Mouse (Mus musculus): ENCODE results near the gene Tbc1d30. TPM values are rescaled to one million over a fixed set of nuclear protein-coding genes. Genes with fewer than 3 reads are reported as not detected.
A peak's percentile ranks its signal among the peaks of the same experiment; 100 is the strongest.
"Not testable (repeated sequence)": the region's sequence is repeated elsewhere in the genome, so short reads cannot be mapped to it uniquely, and the experiment has no call there.

The Tbc1d30 gene
- polyA plus RNA-seq, 1 experiment, result 1.3 TPM

DNA sequence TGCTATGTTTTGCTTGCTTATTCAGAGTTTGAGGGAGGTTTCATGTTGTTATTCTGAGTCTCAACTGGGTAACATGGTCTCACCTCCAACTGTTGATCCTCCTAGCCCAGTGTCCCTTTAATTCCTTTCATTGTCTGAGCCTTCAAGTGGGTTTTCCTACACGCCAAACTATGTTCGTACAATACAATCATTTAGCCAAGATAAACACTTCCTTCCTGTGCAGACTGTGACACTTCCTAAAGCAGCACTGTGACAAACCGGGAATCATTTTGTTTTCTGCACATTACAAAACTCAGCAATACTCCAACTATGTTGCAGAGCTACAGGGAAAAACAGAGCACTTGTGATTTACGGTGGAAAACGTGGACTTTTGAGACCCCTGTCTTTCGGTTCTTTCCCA, 7.2 kb downstream of the Tbc1d30 start:
- H3K27ac ChIP-seq (ENCODE audit: insufficient read depth, low read depth, low read length), result no peak overlapping the region
- peaks cover 3% of the 10 kb centered on the region; the same call in 1 of the 2 replicates for H3K4me1 ChIP-seq (ENCODE audit: control insufficient read depth, insufficient read depth, low read length)
- TF ChIP-seq POLR2A (IDR thresholded peaks at IDR 0.05; ENCODE audit: borderline replicate concordance, low read depth, low read length), result no peak
- no peak for TF ChIP-seq CTCF (IDR thresholded peaks at IDR 0.05; ENCODE audit: low read depth, low read length)
- no peak overlapping the region for H3K4me3 ChIP-seq (ENCODE audit: insufficient read depth, low read length)

DNA sequence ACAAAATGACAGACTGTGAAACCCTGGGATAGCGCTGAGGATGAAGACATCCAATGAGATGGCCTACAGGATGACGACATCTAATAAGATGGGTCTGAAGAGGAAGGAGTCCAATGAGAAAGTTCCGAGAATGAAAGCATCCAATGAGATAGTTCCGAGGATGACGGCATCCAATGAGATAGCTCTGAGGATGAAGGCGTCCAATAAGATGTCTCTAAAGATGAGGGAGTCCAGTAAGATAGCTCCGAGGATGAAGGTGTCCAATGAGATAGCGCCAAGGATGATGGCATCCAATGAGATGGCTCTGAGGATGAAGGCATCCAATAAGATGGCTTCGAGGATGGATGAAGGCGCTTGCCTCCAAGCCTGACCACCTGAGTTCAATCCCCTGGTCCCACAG, 8.8 kb downstream of the Tbc1d30 start:
- no peak overlapping the region for H3K27ac ChIP-seq (ENCODE audit: insufficient read depth, low read depth, low read length)
- TF ChIP-seq CTCF (IDR thresholded peaks at IDR 0.05; ENCODE audit: low read depth, low read length), result no peak
- no peak for TF ChIP-seq POLR2A (IDR thresholded peaks at IDR 0.05; ENCODE audit: borderline replicate concordance, low read depth, low read length)
- H3K4me3 ChIP-seq (ENCODE audit: insufficient read depth, low read length), result no peak overlapping the region
- peaks cover 3% of the 10 kb centered on the region; the same call in 1 of the 2 replicates for H3K4me1 ChIP-seq (ENCODE audit: control insufficient read depth, insufficient read depth, low read length)

DNA sequence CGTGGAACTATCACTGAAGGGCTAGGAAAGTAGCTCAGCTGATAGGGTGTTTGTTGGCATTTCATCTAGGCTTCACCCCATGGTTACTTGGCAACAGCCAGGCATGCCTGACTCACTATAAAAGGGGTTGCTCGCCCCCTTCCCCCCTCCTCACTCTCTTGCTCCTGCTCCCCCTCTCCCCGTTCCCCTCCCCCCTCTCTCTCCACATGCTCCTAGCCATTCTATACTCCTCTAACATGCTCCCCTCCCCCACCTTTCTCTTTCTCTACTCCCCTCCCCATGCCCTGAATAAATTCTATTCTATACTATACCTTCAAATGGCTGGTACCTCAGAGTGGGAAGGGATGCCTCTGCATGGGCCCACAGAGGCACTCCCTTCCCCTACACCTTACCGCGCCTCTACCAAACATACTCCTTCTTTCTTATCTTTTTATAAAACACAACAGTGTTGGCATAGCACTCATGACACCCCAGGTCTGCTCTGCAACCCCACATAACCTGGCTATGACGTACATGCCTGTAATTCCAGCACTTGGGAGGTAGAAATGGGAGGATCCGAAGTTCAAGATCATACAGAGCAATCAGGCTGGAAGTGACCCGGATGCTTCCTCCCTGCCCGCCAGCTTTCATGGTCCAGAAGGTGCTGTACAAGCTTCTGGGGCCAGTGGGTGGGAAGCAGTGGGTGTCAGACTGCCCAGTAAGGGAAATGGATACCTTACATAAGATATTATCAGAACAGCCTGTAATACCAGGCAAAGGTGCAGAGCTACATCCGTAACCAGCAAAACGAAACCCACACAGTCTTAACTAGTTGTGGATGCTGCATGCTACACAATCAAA, 10.1 kb downstream of the Tbc1d30 start:
- Histone ChIP-seq H3K27ac (ENCODE audit: insufficient read depth, low read depth, low read length) (no peak overlapping the region), H3K4me3 (ENCODE audit: insufficient read depth, low read length) (no peak overlapping the region)
- TF ChIP-seq POLR2A (IDR thresholded peaks at IDR 0.05; ENCODE audit: borderline replicate concordance, low read depth, low read length) (no peak), CTCF (IDR thresholded peaks at IDR 0.05; ENCODE audit: low read depth, low read length) (no peak)

DNA sequence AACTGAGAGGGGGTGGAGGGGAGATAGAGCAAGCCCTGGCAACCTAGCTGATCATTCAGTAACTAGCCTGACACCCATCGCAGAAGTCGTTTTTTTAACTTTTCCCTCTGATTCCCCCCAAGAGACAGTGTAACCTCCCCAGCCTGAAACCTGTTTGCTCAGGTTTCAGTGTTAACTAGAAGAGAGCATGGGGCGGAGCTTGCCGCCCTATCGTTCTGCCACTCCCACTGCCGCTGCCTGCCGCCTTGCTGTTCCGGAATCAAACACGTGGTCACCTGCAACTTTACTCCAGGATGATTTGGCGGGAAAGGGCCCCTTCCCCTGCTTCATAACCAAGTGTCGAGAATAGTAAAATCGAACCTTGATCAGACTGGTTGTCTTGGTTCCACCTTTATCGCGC, 14.5 kb downstream of the Tbc1d30 start:
- not testable (repeated sequence) for H3K4me3 ChIP-seq (ENCODE audit: insufficient read depth, low read length); H3K27ac ChIP-seq (ENCODE audit: insufficient read depth, low read depth, low read length); H3K4me1 ChIP-seq (ENCODE audit: control insufficient read depth, insufficient read depth, low read length)

More for the DNA sequence above, 10.1 kb downstream of the Tbc1d30 start:
- H3K4me1 ChIP-seq (ENCODE audit: control insufficient read depth, insufficient read depth, low read length), result peaks cover 3% of the 10 kb centered on the region; the same call in 1 of the 2 replicates

DNA sequence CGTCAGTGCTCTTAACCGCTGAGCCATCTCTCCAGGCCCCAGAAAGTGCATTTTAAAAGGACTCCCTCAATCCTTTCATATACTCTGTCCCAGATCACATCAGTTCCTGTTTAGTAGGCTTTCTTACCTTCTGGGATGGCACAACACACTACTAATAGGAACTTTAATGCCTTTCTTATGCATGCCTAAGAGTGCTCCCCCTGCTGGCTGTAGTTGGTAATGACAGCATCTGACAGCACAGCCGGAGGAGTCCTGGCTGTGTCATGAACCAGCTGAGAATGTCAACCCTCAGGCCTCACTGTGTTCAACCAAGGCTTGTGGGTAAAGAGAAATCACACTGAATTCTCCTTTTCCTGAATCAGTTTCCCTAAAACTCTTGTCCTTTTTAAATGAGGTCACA, 16.5 kb downstream of the Tbc1d30 start:
- no peaks in the 10 kb centered on the region for H3K4me1 ChIP-seq (ENCODE audit: control insufficient read depth, insufficient read depth, low read length)
- no peak overlapping the region for H3K27ac ChIP-seq (ENCODE audit: insufficient read depth, low read depth, low read length)
- TF ChIP-seq POLR2A (IDR thresholded peaks at IDR 0.05; ENCODE audit: borderline replicate concordance, low read depth, low read length) (no peak), CTCF (IDR thresholded peaks at IDR 0.05; ENCODE audit: low read depth, low read length) (peak; percentile 57)

DNA sequence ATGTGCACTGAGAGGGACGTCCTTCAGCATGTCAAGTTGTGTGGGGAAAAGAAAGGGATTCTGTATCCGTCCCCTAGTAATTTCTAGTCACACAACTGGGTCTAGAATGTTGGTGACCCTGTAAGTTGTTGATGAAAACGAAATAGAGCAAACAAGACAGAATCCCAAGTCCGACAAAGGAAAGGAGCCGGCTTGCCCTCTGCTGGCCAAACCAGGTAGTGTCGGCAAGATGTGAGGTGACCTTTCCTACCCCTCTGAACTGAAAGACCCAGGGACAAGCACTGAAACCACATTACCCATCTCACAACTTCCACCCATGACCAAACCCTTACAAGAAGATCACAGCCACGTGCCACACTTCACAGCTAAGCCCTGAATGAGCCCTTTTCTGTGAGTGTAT, 20.1 kb downstream of the Tbc1d30 start:
- Histone ChIP-seq H3K4me1 (ENCODE audit: control insufficient read depth, insufficient read depth, low read length) (no peaks in the 10 kb centered on the region), H3K27ac (ENCODE audit: insufficient read depth, low read depth, low read length) (no peak overlapping the region), H3K4me3 (ENCODE audit: insufficient read depth, low read length) (no peak overlapping the region)
- TF ChIP-seq POLR2A (IDR thresholded peaks at IDR 0.05; ENCODE audit: borderline replicate concordance, low read depth, low read length) (no peak), CTCF (IDR thresholded peaks at IDR 0.05; ENCODE audit: low read depth, low read length) (peak; percentile 63)

More for the DNA sequence above, 16.5 kb downstream of the Tbc1d30 start:
- no peak overlapping the region for H3K4me3 ChIP-seq (ENCODE audit: insufficient read depth, low read length)

DNA sequence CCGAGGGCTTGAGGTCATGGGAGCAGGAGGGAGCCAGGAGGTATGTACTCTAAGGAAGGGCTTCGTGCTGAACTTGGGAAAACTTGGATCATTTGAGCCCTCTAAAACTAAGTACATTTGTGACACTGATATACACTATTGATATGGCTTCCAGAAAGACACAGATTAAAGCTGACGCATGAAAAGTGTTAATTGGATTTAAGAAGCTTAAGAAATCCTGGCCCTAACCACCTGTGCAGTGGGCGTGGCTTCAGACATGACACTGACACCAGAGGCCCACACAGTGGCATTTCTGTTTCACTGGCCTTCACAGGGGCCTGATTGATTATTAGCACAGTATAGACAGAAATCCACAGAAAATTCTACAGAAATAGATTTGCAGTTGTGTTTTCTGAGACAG, 21.5 kb downstream of the Tbc1d30 start:
- Histone ChIP-seq H3K4me3 (ENCODE audit: insufficient read depth, low read length) (no peak overlapping the region), H3K4me1 (ENCODE audit: control insufficient read depth, insufficient read depth, low read length) (no peaks in the 10 kb centered on the region), H3K27ac (ENCODE audit: insufficient read depth, low read depth, low read length) (no peak overlapping the region)
- TF ChIP-seq CTCF (IDR thresholded peaks at IDR 0.05; ENCODE audit: low read depth, low read length), result no peak

DNA sequence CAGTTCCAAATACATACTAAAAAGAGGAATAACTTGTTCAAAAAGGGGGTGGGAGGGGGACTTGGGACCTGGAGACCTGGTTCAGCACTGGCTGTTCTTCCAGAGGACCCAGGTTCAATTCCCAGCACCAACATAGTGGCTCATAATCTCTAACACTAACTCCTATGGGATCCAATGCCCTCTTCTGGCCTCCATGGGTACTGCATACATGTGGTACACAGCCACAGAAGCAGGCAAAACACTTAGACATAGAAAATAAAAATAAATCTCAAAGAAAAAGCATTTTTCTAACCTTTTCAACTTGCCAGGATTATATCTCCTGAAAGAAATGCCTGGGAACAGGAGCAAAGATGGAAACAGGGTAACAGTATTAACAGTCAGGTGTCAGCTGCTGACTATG, 24.9 kb downstream of the Tbc1d30 start:
- H3K4me1 ChIP-seq (ENCODE audit: control insufficient read depth, insufficient read depth, low read length), result no peaks in the 10 kb centered on the region
- H3K4me3 ChIP-seq (ENCODE audit: insufficient read depth, low read length), result no peak overlapping the region
- TF ChIP-seq POLR2A (IDR thresholded peaks at IDR 0.05; ENCODE audit: borderline replicate concordance, low read depth, low read length) (no peak), CTCF (IDR thresholded peaks at IDR 0.05; ENCODE audit: low read depth, low read length) (no peak)
- H3K27ac ChIP-seq (ENCODE audit: insufficient read depth, low read depth, low read length), result no peak overlapping the region

DNA sequence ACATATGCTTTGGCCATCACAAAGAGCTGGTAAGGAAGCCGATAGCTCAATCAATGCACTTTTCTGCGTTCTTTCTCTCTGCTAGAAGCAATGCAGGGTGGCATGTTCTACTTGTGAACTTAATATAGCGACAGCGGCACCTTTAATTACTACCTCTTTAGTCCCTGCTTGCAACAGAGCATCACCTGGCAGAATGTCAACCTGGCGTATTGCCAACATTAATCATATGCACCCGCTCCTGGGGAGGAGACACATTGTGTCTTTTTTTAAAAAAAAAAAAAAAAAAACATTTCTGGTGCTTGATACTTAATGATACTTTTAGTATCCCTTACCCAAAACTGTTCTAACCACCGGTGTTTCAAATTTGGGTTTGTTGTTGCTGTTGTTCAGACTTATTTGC, 27.6 kb downstream of the Tbc1d30 start:
- Histone ChIP-seq H3K4me1 (ENCODE audit: control insufficient read depth, insufficient read depth, low read length) (no peaks in the 10 kb centered on the region), H3K4me3 (ENCODE audit: insufficient read depth, low read length) (no peak overlapping the region), H3K27ac (ENCODE audit: insufficient read depth, low read depth, low read length) (no peak overlapping the region)
- no peak for TF ChIP-seq CTCF (IDR thresholded peaks at IDR 0.05; ENCODE audit: low read depth, low read length)

DNA sequence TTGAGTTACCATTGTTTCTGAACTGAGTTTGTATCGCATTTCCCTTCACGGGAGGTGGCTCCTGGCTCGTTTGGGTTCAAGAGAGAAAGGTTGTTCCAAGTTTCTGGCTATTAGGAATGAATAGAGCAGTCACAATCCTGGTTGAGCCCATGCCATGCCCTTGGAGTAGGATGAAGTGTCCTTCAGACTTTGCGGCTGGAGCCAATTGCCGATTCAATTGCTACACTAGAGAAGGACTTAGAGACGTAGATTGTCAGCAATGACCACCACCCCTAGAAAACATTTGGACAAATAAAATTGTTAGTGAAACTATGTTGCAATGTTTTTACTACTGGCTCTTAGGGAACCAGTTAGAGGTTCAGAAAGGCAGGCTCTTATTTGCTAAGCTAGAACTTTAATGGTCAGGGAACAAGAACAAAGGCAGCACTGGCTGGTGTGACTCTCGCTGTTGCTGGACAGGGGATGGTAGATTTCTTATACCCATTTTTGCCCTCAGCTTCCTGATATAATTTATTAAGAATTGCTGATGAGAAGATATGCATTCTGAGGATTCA, 32.6 kb downstream of the Tbc1d30 start:
- Histone ChIP-seq H3K4me3 (ENCODE audit: insufficient read depth, low read length) (no peak overlapping the region), H3K4me1 (ENCODE audit: control insufficient read depth, insufficient read depth, low read length) (peaks cover 4% of the 10 kb centered on the region), H3K27ac (ENCODE audit: insufficient read depth, low read depth, low read length) (no peak overlapping the region)
- TF ChIP-seq CTCF (IDR thresholded peaks at IDR 0.05; ENCODE audit: low read depth, low read length), result no peak
- no peak for TF ChIP-seq POLR2A (IDR thresholded peaks at IDR 0.05; ENCODE audit: borderline replicate concordance, low read depth, low read length)
